Mouse (Mus musculus): ENCODE results near the gene Gm49601.

DNA sequence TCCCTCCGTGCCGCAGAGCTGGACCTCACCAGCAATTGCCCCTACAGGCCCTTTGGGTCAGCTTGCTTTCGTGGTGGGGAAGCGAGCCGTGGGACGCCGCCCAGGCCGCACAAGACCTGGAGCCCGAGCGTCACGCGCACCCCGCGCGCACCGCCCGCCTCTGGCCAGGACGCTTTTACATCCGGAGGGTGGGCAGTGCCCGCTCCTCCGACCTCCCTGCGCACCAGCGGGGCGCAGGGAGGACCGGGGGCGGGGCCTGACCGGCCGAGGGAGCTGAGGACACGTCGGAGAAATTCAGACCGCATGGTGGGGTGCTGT lies 37.5 kb downstream of the Gm49601 start:
- TF ChIP-seq CTCF (conservative IDR thresholded peaks at IDR 0.05; ENCODE audit: low read length) (no peak), NANOG (IDR thresholded peaks at IDR 0.05; ENCODE audit: borderline replicate concordance, low read length) (no peak)

Measured in E14TG2a.4 (cell line).